Mouse (Mus musculus): ENCODE measurements around the gene Ankrd34c. TPM values are rescaled to one million over a fixed set of nuclear protein-coding genes. Genes with fewer than 3 reads are reported as not detected.

Ankrd34c gene
- polyA plus RNA-seq, 1 experiment from 2014 or later = 0.05 TPM

GRCm38 (mm10) chr9:89705197-89705533, 33.1 kb downstream of the Ankrd34c start:
- no peak for DNase-seq (ENCODE audit: low spot score)

GRCm38 (mm10) chr9:89704265-89705196, 33.7 kb downstream of the Ankrd34c start, which contains the start of gene Tmed3:
Gene Tmed3 (minus strand): TSS chr9:89705068.
- Histone ChIP-seq H3K27me3 (replicated peaks; ENCODE audit: low read depth, poor library complexity, severe bottlenecking) (no peaks in the 10 kb centered on the region), H3K4me3 (peak within 1 kb of the TSS; percentile 72), H3K36me3 (replicated peaks) (peaks cover 21% of the 10 kb centered on the region), H3K27ac (replicated peaks) (peak within 1 kb of the TSS; percentile 93), H3K4me1 (peaks cover 10% of the 10 kb centered on the region), H3K9me3 (no peaks in the 10 kb centered on the region)
- 2% methylated on average over 52 of the region's 52 CpGs for WGBS
- DNase-seq (ENCODE audit: low spot score) = peak; percentile 94

More at GRCm38 (mm10) chr9:89705197-89705533, 33.1 kb downstream of the Ankrd34c start:
- peaks cover 10% of the 10 kb centered on the region for H3K4me1 ChIP-seq
- 6% methylated on average over 10 of the region's 10 CpGs for WGBS
- H3K27ac ChIP-seq (replicated peaks) = peak overlapping the region; percentile 93
- H3K4me3 ChIP-seq = peak overlapping the region; percentile 72
- H3K27me3 ChIP-seq (replicated peaks; ENCODE audit: low read depth, poor library complexity, severe bottlenecking) = no peaks in the 10 kb centered on the region
- H3K9me3 ChIP-seq = no peaks in the 10 kb centered on the region
- peaks cover 15% of the 10 kb centered on the region for H3K36me3 ChIP-seq (replicated peaks)

GRCm38 (mm10) chr9:89700910-89701457, 37.3 kb downstream of the Ankrd34c start:
- Histone ChIP-seq H3K27me3 (replicated peaks; ENCODE audit: low read depth, poor library complexity, severe bottlenecking) (no peaks in the 10 kb centered on the region), H3K4me1 (peaks cover 10% of the 10 kb centered on the region), H3K9me3 (no peaks in the 10 kb centered on the region), H3K4me3 (no peak overlapping the region), H3K27ac (replicated peaks) (no peak overlapping the region), H3K36me3 (replicated peaks) (peaks cover 36% of the 10 kb centered on the region)
- WGBS = 87% methylated on average over 2 of the region's 2 CpGs
- DNase-seq (ENCODE audit: low spot score) = no peak

GRCm38 (mm10) chr9:89695143-89695542, 43.1 kb downstream of the Ankrd34c start:
- Histone ChIP-seq H3K9me3 (no peaks in the 10 kb centered on the region), H3K4me1 (no peaks in the 10 kb centered on the region), H3K27ac (replicated peaks) (no peak overlapping the region), H3K36me3 (replicated peaks) (peaks cover 21% of the 10 kb centered on the region), H3K4me3 (no peak overlapping the region), H3K27me3 (replicated peaks; ENCODE audit: low read depth, poor library complexity, severe bottlenecking) (no peaks in the 10 kb centered on the region)
- 87% methylated on average over 1 of the region's 1 CpGs for WGBS
- no peak for DNase-seq (ENCODE audit: low spot score)

- Histone ChIP-seq H3K9me3 (no peaks in the 10 kb centered on the region), H3K27me3 (replicated peaks; ENCODE audit: low read depth, poor library complexity, severe bottlenecking) (no peaks in the 10 kb centered on the region), H3K4me1 (no peaks in the 10 kb centered on the region), H3K27ac (replicated peaks) (no peak overlapping the region), H3K4me3 (no peak overlapping the region), H3K36me3 (replicated peaks) (peaks cover 6% of the 10 kb centered on the region)
- WGBS = 87% methylated on average over 2 of the region's 2 CpGs
- no peak for DNase-seq (ENCODE audit: low spot score)
Observed at GRCm38 (mm10) chr9:89693670-89694069, 44.6 kb downstream of the Ankrd34c start.

GRCm38 (mm10) chr9:89689179-89689578, 49.1 kb downstream of the Ankrd34c start:
- Histone ChIP-seq H3K4me1 (no peaks in the 10 kb centered on the region), H3K4me3 (no peak overlapping the region), H3K27me3 (replicated peaks; ENCODE audit: low read depth, poor library complexity, severe bottlenecking) (no peaks in the 10 kb centered on the region), H3K9me3 (no peaks in the 10 kb centered on the region), H3K27ac (replicated peaks) (no peak overlapping the region), H3K36me3 (replicated peaks) (no peaks in the 10 kb centered on the region)
- no peak for DNase-seq (ENCODE audit: low spot score)
- 63% methylated on average over 1 of the region's 1 CpGs for WGBS

GRCm38 (mm10) chr9:89687503-89688226, 50.6 kb downstream of the Ankrd34c start:
- H3K9me3 ChIP-seq = no peaks in the 10 kb centered on the region
- no peak overlapping the region for H3K27ac ChIP-seq (replicated peaks)
- DNase-seq (ENCODE audit: low spot score) = peak; percentile 23
- H3K27me3 ChIP-seq (replicated peaks; ENCODE audit: low read depth, poor library complexity, severe bottlenecking) = no peaks in the 10 kb centered on the region
- no peak overlapping the region for H3K4me3 ChIP-seq
- no peaks in the 10 kb centered on the region for H3K4me1 ChIP-seq
- 63% methylated on average over 10 of the region's 10 CpGs for WGBS
- H3K36me3 ChIP-seq (replicated peaks) = no peaks in the 10 kb centered on the region

GRCm38 (mm10) chr9:89686262-89686661, 52.0 kb downstream of the Ankrd34c start:
- Histone ChIP-seq H3K27me3 (replicated peaks; ENCODE audit: low read depth, poor library complexity, severe bottlenecking) (no peaks in the 10 kb centered on the region), H3K4me3 (no peak overlapping the region), H3K9me3 (no peaks in the 10 kb centered on the region), H3K4me1 (no peaks in the 10 kb centered on the region), H3K36me3 (replicated peaks) (no peaks in the 10 kb centered on the region), H3K27ac (replicated peaks) (no peak overlapping the region)
- 71% methylated on average over 2 of the region's 2 CpGs for WGBS
- no peak for DNase-seq (ENCODE audit: low spot score)

GRCm38 (mm10) chr9:89678974-89679373, 59.3 kb downstream of the Ankrd34c start:
- DNase-seq (ENCODE audit: low spot score) = no peak
- Histone ChIP-seq H3K27me3 (replicated peaks; ENCODE audit: low read depth, poor library complexity, severe bottlenecking) (no peaks in the 10 kb centered on the region), H3K36me3 (replicated peaks) (no peaks in the 10 kb centered on the region), H3K27ac (replicated peaks) (no peak overlapping the region), H3K9me3 (no peaks in the 10 kb centered on the region), H3K4me3 (no peak overlapping the region), H3K4me1 (no peaks in the 10 kb centered on the region)
- WGBS = 60% methylated on average over 1 of the region's 1 CpGs

Other genes with a start within 250 kb of the Ankrd34c start
- gene Minar1, start 115.3 kb downstream of the Ankrd34c start, polyA plus RNA-seq (2016; fragmentation: Nextera tagmentation; extraction: Ambion mirVana) = 0.07 and 0.20 TPM in 2 replicates
- gene Tmed3, start 33.4 kb downstream of the Ankrd34c start, polyA plus RNA-seq (2016; fragmentation: Nextera tagmentation; extraction: Ambion mirVana) = 43.3 and 45.6 TPM in 2 replicates
- 0.23 and 0.24 TPM in 2 replicates for gene Rasgrf1, start 171.4 kb upstream of the Ankrd34c start, polyA plus RNA-seq (2016; fragmentation: Nextera tagmentation; extraction: Ambion mirVana)

All from embryonic facial prominence, embryonic 10.5 days (tissue).